Mouse (Mus musculus) frontal cortex, postnatal 25 days (tissue): ENCODE results near the gene Slc17a2.

Experiments
- DNase-seq, 2 experiments: peaks; one replicate each; pipeline ENCODE4 v3.0.0; 2022; ENCODE audit warnings: low spot score in 2 of 2

The Slc17a2 gene

DNA sequence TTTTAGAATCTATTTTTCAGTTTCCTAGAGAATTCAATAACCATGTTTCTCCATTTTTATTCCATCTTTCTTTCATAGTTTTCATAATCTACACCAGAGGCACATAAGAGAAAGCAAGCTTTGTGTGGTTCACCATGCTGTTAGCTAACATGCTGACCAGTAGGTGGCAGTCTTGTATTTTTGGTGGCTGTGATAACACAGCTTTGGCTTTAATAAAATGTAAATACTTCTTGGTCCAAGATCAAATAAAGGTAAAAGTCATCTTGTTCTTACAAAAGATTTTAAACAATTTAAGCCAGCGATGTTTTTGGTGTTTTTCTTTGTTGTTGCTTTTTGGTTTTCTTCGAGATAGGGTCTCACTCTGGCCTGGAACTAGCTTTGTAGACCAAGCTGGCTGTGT, 14.3 kb upstream of the Slc17a2 start:
- peak in 1 of 2 experiments; percentile 7 for DNase-seq

- DNase-seq, result no peak
Observed at GRCm38 (mm10) chr13:23799405-23799804, 7.4 kb upstream of the Slc17a2 start.

DNA sequence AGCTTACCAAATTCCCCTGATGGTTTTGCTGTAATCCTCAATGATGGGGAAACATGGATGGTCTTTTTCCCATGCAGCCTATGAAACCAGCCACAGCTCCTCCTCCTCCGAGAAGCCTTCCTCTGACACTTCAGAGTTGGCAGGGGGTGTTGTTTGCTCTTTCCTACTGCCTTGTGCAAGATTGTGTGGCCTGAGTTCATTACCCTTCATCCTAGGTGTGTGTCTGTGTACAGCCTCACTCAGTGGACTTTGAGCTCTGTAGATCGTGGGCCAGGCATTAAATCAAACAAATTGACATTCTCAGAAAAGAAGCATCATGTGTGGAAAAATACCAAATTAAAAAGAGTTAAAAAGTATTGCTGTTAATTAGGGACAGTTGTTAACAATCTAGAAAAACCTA, 2.3 kb upstream of the Slc17a2 start:
- no peak for DNase-seq

- no peak for DNase-seq
Observed at GRCm38 (mm10) chr13:23816148-23816547, 9.4 kb downstream of the Slc17a2 start.

DNA sequence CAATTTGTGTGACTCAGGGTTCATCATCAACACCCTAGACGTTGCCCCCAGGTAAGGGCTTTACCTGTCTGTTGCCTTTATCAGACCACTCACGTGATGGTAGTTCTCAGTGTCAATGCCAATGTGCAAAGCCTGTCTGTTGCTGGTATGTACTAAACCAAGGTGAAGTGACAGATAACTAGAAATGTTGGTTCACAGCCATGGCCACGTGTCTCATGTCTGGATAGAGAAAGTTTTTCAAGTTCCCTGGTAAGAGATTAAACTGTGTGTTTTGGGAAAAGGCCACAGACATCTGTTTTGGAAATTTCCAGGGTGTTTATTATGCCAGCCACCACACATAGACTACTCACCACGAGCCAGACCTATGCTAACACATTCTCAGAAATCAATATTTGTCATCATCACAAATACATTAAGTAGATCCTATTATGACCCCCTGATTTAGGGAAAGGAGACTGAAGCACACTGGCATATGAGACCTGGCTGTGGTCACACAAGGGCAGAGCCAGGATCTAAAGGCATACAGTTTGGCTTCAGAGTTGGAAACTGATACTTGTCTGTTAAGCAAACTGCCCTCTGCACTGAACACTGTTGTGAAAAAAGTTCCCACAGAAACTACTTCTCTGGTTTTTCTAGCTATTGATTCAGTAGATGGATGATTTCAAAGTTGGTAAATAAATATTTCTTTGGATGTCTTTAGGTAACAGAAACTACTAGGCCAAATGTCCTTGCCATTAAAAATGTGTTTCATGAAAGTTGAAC, 13.6 kb downstream of the Slc17a2 start:
- no peak for DNase-seq

DNA sequence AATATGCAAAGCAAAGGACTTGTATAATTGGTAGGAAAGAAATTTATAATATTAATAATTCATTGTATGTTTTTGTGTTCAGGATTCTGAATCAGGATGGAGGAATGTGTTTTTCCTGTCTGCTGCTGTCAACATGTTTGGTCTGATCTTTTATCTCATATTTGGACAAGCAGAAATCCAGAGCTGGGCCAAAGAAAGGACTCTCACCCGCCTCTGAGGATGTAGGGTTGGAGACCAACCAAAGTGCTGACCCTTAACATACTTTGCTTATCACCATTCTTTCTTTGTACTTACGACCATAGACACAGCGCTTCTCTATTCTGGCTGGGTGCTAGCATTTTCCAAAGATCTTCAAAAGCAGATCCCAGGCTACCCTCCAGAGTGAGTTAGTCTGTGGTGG, 15.4 kb downstream of the Slc17a2 start:
- DNase-seq, result no peak

GRCm38 (mm10) chr13:23826606-23827005, 19.8 kb downstream of the Slc17a2 start:
- DNase-seq, result no peak

- DNase-seq, result peak in 1 of 2 experiments; percentile 10
Observed at GRCm38 (mm10) chr13:23833053-23833452, 26.3 kb downstream of the Slc17a2 start.

DNA sequence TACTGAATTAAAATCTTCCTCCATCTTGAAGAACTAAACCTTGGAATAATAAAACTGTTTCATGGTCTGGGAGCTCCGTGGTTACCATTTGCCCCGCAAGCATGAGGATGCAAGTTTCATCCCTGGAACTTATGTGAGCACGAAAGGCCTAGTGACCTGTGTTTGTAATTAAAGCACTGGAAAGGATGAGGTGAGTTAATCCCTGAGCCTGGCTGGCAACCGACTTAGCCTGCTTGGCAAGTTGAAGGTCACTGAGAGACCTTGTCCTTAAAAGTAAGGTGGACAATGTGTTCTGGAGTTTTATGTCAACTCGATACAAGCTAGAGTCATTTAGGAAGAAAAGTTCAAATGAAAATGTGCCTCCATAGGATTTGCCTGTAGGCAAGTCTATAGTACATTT, 28.0 kb downstream of the Slc17a2 start:
- DNase-seq, result no peak

GRCm38 (mm10) chr13:23836630-23837029, 29.8 kb downstream of the Slc17a2 start:
- no peak for DNase-seq

DNA sequence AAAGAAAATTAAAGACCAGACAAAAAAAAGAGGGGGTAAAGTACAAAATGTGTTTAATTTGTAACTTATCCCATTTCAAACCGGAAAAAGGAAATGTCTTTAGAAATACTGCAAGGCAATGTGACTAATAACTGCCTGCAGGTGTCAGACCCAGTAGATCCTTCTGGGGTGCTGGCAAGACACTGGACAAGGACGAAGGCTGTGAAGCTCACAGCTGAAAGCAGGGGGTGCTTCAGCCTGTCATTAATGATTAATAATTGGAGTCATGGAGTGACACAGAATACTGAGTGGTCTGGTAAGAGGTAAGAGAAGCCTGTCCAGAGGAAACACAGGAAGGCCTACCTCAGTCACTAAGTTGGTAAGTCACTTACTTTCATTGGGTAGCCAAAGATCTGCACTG, 32.5 kb downstream of the Slc17a2 start, which contains the start of gene Slc17a3:
Gene Slc17a3 (plus strand): TSS at position 127 of the 400 bp plus-strand sequence.
- DNase-seq, result no peak

DNA sequence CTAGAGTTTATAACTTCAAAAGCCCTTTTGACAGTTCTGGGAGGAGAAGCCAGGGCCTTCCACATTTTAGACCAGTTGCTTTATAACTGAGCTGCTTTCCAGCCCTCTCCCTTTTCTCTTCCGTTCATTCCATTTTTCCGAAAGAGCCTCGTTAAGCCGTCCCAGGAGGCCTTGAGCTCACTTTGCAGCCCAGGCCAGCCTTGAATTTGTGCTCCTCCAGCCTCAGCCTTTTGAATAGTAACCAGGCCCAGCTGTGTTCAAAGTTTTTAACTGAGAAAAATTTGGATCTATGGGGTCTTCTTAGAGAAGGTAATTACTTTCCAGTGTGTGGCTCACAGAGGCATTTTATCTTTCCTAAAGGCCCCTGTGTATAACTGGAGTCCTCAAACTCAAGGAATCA, 39.1 kb downstream of the Slc17a2 start:
- DNase-seq, result no peak

DNA sequence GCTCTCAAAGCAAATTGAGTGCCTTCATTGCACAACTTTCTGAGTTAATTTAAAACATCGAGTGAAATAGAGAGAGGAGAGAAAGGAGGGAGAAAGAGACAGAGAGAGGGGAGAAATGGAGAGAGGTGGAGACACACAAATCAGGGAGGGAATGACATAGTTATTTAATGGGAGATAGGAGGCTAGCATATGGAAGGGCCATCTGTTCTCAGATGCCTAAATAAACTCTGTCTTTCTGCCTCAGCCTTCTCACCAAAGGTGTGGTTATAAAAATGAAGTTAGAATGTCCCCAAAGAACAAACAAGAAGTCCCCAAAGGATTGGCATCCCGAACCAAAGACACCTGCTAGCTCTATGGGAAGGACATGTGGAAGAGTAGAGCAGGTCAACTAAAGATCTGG, 42.5 kb downstream of the Slc17a2 start:
- DNase-seq, result no peak

DNA sequence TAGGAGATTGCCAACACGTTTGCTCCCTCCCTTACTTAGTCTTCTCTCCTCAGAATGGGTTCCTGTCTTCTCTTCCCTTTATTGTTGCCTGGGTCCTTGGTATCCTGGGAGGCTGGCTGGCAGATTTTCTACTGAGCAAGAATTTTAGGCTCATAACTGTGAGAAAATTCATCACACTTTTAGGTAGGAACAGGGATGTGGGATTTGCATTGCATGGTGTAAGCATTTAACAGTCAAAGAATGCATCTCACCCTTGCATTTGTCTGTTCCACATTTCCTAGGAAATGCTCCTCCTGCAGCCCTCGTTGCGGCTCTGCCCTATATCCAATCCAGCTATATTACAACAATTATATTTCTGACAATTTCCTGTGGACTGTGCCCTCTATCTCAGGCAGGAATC, 49.6 kb downstream of the Slc17a2 start:
- DNase-seq, result no peak

DNA sequence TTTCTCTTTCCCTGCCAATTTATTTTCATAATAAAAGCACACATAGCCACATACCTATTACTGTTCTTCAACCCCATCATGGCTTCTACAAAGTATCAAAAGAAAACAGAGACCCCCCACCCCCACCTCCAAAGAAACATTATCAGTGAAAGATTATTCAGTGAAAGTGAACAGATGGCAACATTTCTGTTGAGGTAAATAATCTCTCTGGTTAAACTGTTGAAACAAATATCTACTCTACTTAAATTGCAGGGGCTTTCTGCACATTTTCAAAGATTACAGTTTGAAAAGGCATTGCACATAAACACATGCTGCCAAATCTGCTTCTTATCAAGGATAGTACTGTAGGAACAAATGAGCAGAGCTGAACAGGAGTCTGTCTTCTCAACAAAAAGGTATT, 55.0 kb downstream of the Slc17a2 start:
- no peak for DNase-seq

- no peak for DNase-seq
Observed at GRCm38 (mm10) chr13:23864711-23865110, 57.9 kb downstream of the Slc17a2 start.

DNA sequence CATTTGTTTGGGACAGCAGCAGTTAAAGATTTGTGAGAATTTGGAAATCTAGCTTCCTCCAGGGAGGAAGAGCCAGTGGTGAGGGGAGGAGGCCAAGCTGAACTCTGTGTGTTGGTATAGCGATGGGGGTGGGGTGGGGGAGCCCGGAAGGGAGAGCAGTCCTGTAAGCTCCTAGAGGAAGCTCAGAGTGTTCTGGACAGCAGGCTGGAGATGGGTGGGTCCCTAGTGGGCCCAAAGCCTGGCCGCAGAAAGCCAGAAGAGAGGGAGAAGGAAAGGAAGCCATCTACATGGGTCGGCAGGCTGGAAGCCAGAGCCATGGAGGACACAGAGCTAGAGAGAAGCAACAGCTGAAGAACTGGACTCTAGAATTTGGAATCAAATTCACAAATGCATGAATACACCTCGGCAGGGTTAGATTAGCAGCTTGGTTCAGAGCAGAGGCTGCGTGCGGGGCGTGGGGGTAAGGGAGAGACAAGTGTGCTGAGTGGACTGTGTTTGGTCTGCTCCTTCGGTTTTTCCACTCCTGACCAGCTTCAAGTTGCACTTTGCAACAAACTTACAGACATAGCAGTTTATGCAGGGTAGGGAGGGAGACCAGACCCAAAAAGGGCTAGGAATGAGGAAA, 59.4 kb downstream of the Slc17a2 start:
- DNase-seq, result no peak

DNA sequence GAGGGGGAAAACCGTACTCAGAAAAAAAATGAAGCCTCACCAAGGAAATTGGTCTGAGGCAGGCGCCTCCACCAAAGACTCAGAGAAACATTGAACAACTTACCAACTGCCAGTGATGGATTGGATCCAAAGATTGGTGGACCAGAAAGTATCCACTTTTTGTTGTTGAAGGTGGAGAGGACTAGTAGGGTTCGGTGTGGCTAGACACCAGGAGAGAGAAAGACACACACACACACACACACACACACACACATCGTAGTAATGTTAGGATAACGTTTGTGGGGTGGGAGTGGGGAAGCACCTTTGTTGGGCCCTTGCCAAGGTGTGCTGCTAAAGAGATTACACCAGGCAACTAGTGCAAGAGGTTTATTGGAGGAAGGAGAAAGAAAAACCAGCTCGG, 60.2 kb downstream of the Slc17a2 start:
- DNase-seq, result no peak

GRCm38 (mm10) chr13:23867405-23867804, 60.6 kb downstream of the Slc17a2 start, which contains the start of gene Slc17a1:
Gene Slc17a1, plus strand, starts transcription at chr13:23867750.
- no peak for DNase-seq

GRCm38 (mm10) chr13:23868790-23869533, 62.2 kb downstream of the Slc17a2 start:
- no peak for DNase-seq

DNA sequence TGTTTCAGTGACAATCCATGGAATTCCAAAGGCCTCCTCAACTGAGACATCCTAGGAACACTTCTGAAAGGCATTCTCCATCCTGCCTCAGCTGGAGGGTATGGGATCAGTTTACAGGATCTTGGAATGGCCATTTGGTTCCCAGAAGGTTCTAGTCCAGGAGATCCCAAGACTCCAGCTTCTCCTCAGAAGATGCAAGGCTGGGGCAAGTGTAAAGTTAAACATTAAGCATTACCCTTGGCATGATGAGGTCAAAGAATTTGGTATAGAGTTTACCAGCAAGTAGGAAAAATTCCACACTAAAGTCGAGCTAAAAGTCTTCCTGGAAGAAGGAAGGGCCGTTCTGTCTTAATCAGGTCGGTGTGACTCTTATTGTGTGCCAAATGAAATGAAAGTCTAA, 63.2 kb downstream of the Slc17a2 start:
- DNase-seq, result no peak

DNA sequence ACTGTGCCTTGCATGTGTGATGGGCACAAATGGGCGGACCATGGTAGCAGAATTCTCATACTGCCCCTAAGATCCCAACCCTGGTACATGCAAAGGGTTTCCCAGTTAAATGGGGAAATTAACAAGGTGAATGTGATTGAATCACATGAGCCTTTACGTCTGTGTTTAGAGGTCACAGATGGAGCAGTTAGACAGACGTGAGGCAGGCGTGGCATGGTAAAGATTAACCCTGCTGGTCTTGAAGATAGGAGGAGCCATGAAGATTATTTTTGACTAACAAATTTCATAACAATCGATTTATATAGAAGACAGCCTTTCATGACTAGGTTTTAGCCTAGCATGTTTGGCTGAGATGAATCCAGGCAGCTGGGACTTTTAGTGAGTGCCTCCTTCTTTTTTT, 66.3 kb downstream of the Slc17a2 start:
- no peak for DNase-seq
